Mouse (Mus musculus) midbrain, postnatal 0 days (tissue): ENCODE measurements around the gene Armh3. TPM values are rescaled to one million over a fixed set of nuclear protein-coding genes. Genes with fewer than 3 reads are reported as not detected.

Experiments used
- ATAC-seq: fragments of 200-750 bp; cut with Nextera tagmentation; 2 replicates; pipeline ENCODE4 v1.8.0; 2017; ENCODE audit warnings: moderate number of reproducible peaks, mild to moderate bottlenecking, moderate TSS enrichment, moderate library complexity; ENCODE audit not compliant: low FRiP score
- DNase-seq: peaks from one replicate; pipeline ENCODE4 v3.0.0-alpha.2; 2015; ENCODE audit warnings: low spot score
- H3K27ac ChIP-seq: fragments of 300-500 bp; sonication (generic); 2 replicates; pipeline ENCODE4 v1.5.1; 2014; ENCODE audit warnings: low read depth, mild to moderate bottlenecking, low read length, mixed read lengths
- H3K27me3 ChIP-seq: fragments of 300-500 bp; sonication (generic); 2 replicates; pipeline ENCODE4 v1.6.1; 2014; ENCODE audit warnings: low read length, control low read depth, mixed read lengths; ENCODE audit not compliant: insufficient read depth
- H3K36me3 ChIP-seq: fragments of 300-500 bp; sonication (generic); 2 replicates; pipeline ENCODE4 v1.6.1; 2014; ENCODE audit warnings: low read length, control low read depth, mixed read lengths; ENCODE audit not compliant: insufficient read depth
- H3K4me1 ChIP-seq: fragments of 300-500 bp; sonication (generic); 2 replicates; pipeline ENCODE4 v1.6.1; 2014; ENCODE audit warnings: mild to moderate bottlenecking, control low read depth, antibody characterized with exemption, low read length, mixed read lengths; ENCODE audit not compliant: insufficient read depth
- H3K4me2 ChIP-seq: fragments of 300-500 bp; sonication (generic); 2 replicates; pipeline ENCODE4 v1.6.1; 2014; ENCODE audit warnings: low read depth, mild to moderate bottlenecking, low read length, mixed read lengths; ENCODE audit not compliant: poor library complexity, severe bottlenecking
- H3K4me3 ChIP-seq: fragments of 300-500 bp; sonication (generic); 2 replicates; pipeline ENCODE4 v1.5.1; 2014; ENCODE audit warnings: low read depth, mild to moderate bottlenecking, low read length, moderate library complexity
- H3K9ac ChIP-seq: fragments of 300-500 bp; sonication (generic); replicated peaks from 2 replicates; pipeline ENCODE4 v1.6.1; 2014; ENCODE audit warnings: mild to moderate bottlenecking, low read length, moderate library complexity, mixed read lengths; ENCODE audit not compliant: poor library complexity, severe bottlenecking
- H3K9me3 ChIP-seq: fragments of 300-500 bp; sonication (generic); 2 replicates; pipeline ENCODE4 v1.6.1; 2016; ENCODE audit warnings: low read length, control low read depth
- CTCF ChIP-seq: IDR thresholded peaks from 2 replicates; pipeline ENCODE4 v1.5.1; 2016; ENCODE audit warnings: antibody characterized with exemption, mild to moderate bottlenecking
- WGBS: fragments of 180-500 bp; shearing (Covaris S2); extraction: QIAGEN DNeasy Blood & Tissue Kit; methylation state at CpG from one replicate; pipeline ENCODE4 v1.1.7; 2014; 5-methylcytosine and 5-hydroxymethylcytosine counted together
- polyA plus RNA-seq: library from polyadenylated mRNA; unstranded; fragments of >200 nt; fragmentation: Nextera tagmentation; extraction: Ambion mirVana; gene quantifications from 2 replicates; pipeline ENCODE4 v1.2.1, GENCODE M21; 2015
- total RNA-seq: library from RNA; depleted of rRNA; stranded (reverse); fragments of >200 nt; gene quantifications from 2 replicates; pipeline ENCODE4 v1.2.3, GENCODE M21; 2014

Gene Armh3
- total and polyA plus RNA-seq, 2 experiments from 2014 or later, result 18.1 to 18.9 TPM

DNA sequence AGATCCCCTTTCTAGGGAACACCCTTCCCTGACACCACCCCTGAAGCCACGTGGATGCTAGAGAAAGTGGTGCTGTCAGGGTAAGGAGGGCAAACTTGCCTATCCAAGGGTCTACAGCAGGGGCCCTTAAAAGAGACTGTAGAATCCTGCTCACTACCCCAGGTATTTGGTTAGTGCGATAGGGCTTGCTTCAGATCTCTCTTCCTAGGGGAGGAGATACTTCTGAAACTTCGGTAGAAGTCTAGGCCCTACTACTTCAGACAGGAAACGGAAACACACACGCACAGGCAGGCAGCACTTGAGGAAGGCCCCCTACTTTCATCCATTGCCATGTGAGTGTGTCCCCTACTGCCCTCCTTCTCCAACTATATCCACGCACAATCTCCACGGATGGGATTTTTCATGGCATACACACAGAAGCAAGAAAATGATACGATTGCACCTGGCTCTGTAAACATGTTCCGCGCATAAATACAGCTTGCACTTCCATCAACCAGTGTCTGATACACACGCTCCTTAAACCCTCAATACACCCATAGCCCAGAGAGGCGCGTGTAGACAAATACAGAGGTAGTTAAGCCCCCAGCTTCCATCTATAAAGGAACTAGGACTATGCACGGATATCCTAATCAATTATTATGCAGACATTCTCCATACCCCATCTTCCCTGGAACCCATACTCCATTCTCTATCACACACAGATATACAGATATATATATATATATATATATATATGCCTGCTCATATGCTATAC is 42.0 kb upstream of the Armh3 start:
- H3K27me3 ChIP-seq, result no peaks in the 10 kb centered on the region
- WGBS, result 30% methylated on average over 14 of the region's 14 CpGs
- H3K9ac ChIP-seq, result peak overlapping the region; percentile 74; the same call in 1 of the 2 replicates
- no peak for ATAC-seq
- H3K4me2 ChIP-seq, result peak overlapping the region; percentile 94
- H3K9me3 ChIP-seq, result no peaks in the 10 kb centered on the region
- no peak for TF ChIP-seq CTCF
- peaks cover 56% of the 10 kb centered on the region for H3K4me1 ChIP-seq
- H3K36me3 ChIP-seq, result peaks cover 4% of the 10 kb centered on the region
- no peak for DNase-seq
- H3K4me3 ChIP-seq, result peak overlapping the region; percentile 61
- H3K27ac ChIP-seq, result peak overlapping the region; percentile 79

- H3K27me3 ChIP-seq, result no peaks in the 10 kb centered on the region
- peaks cover 12% of the 10 kb centered on the region for H3K36me3 ChIP-seq
- TF ChIP-seq CTCF, result no peak
- DNase-seq (peak; percentile 92), ATAC-seq (peak; percentile 75)
- H3K9me3 ChIP-seq, result no peaks in the 10 kb centered on the region
- peak overlapping the region; percentile 61 for H3K4me3 ChIP-seq
- WGBS, result 1% methylated on average over 16 of the region's 30 CpGs
- peak overlapping the region; percentile 74 for H3K9ac ChIP-seq
- peaks cover 56% of the 10 kb centered on the region for H3K4me1 ChIP-seq
- H3K4me2 ChIP-seq, result peak overlapping the region; percentile 94
- H3K27ac ChIP-seq, result peak overlapping the region; percentile 79
These were observed 41.2 kb upstream of the Armh3 start for GRCm38 (mm10) chr19:46039478-46039877.

DNA sequence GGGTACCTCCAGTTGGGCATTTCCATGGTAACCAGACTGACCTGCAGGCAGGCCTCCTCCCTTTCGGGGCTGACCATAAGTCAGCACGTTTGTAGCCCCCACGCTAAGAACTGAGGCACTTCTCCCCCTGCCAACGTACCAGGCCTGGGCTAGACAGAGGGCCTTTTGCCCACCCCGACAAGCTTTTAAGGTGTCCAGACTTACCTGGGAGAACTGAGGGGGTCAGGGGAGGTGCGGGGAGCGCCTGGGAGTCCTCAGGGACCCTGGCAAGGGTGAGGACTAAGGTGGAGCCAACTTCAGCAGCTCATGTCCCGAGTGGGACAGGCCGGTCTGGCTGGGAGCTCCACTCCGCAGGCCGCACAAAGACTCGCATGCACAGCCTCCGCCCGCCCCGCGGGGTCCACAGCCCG is 40.6 kb upstream of the Armh3 start:
- ATAC-seq, result no peak
- H3K9me3 ChIP-seq, result no peaks in the 10 kb centered on the region
- 0% methylated on average over 13 of the region's 17 CpGs for WGBS
- peak overlapping the region; percentile 61 for H3K4me3 ChIP-seq
- H3K4me2 ChIP-seq, result peak overlapping the region; percentile 94
- peaks cover 55% of the 10 kb centered on the region for H3K4me1 ChIP-seq
- peaks cover 19% of the 10 kb centered on the region for H3K36me3 ChIP-seq
- H3K9ac ChIP-seq, result peak overlapping the region; percentile 74
- H3K27me3 ChIP-seq, result no peaks in the 10 kb centered on the region
- no peak for DNase-seq
- TF ChIP-seq CTCF, result no peak
- H3K27ac ChIP-seq, result peak overlapping the region; percentile 79

GRCm38 (mm10) chr19:46037925-46038850 is 39.9 kb upstream of the Armh3 start:
- ATAC-seq (no peak), DNase-seq (no peak)
- H3K4me2 ChIP-seq, result peak overlapping the region; percentile 94
- peaks cover 25% of the 10 kb centered on the region for H3K36me3 ChIP-seq
- peak overlapping the region; percentile 74 for H3K9ac ChIP-seq
- H3K4me1 ChIP-seq, result peaks cover 49% of the 10 kb centered on the region
- no peaks in the 10 kb centered on the region for H3K27me3 ChIP-seq
- peak overlapping the region; percentile 79 for H3K27ac ChIP-seq
- no peaks in the 10 kb centered on the region for H3K9me3 ChIP-seq
- peak overlapping the region; percentile 61 for H3K4me3 ChIP-seq
- 5% methylated on average over 13 of the region's 13 CpGs for WGBS
- no peak for TF ChIP-seq CTCF

DNA sequence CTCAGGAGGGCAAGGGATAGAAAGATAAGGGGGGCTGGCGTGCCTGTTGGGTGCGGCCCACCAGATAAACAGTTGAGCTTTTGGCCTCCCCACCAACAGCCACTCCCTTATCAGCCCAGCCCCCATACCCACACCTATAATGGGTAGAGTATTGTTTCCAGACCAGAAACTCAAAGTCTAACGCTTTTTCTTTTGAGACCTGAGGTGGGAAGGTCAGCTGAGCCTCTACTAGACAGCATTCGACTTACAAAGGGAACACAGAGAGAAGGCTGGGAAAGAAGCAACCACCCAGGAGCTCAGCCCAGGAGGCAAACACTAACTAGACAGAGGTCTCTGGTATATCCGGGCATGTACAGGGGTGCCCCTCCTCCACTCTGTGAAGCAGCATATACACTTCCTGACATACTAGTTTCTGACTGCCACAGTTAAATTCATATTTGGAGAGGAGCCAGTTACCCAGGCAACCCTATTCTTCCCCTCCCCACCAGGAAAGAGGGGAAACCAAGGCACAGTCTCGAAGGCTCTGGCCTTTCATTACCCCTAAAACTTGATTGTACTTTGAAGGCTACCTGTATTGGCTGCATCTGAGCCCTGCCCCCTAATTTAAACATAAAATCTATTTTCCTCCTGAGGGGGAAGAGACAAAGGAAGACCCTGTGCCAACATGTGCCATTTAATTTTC is 39.1 kb upstream of the Armh3 start:
- H3K27ac ChIP-seq, result no peak overlapping the region; the same call in 1 of the 2 replicates
- TF ChIP-seq CTCF, result no peak
- peaks cover 33% of the 10 kb centered on the region for H3K36me3 ChIP-seq
- no peaks in the 10 kb centered on the region for H3K9me3 ChIP-seq
- no peak for ATAC-seq
- peak; percentile 35 for DNase-seq
- H3K4me3 ChIP-seq, result peak overlapping the region; percentile 61
- 5% methylated on average over 6 of the region's 6 CpGs for WGBS
- H3K4me1 ChIP-seq, result peaks cover 42% of the 10 kb centered on the region
- peak overlapping the region; percentile 94 for H3K4me2 ChIP-seq
- H3K9ac ChIP-seq, result peak overlapping the region; percentile 74
- no peaks in the 10 kb centered on the region for H3K27me3 ChIP-seq
